Mouse (Mus musculus): Measurements from ENCODE around the gene Ctdspl.

DNA sequence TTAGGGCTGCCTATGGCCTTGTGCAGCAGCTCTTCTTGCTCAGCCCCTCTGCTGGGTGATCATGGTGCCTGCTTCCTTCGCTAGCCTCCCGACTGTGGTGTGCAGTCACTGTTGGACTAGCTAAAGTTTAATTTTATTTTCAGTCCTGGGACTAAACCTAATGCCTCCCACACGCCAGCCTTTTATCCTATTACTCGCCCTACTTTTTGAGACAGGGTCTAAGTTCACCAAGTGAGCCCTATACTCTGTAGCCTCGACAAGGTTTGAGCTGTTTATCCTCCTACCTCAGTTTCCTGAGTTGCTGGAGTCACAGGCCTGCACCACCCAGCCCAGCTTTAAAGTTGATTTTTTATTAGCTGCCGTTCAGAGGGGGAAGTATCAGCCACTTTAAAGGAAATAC lies 99.0 kb downstream of the Ctdspl start:
- TF ChIP-seq CTCF (IDR thresholded peaks at IDR 0.05; ENCODE audit: low read depth) (no peak), EP300 (IDR thresholded peaks at IDR 0.05; ENCODE audit: low read depth) (no peak)
